Mouse (Mus musculus): ENCODE measurements at regions not wholly inside any gene's neighbourhood (a gene's known extent, or its start where the extent isn't known, plus 50 kb on each side); places are given as distances from the start of the nearest gene placed in this dataset.

DNA sequence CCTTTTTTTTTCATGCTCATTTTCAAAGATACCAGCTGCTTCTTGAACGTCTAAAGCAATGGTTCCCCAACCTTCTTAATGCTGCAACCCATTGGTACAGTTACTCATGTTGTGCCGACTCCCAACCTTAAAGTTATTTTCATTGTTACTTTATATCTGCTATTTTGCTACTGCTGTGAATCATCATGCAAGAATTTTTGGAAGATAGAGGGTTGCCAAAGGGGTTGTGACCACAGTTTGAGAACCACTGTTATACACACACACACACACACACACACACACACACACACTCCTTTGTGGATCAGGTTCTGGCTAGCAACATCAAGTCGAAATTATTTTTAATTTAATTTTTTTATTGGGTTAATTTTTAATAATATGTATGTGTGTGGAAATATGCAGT lies 96.8 kb upstream of the Satb2 start:
- H3K9ac ChIP-seq (ENCODE audit: low read depth, low read length), result no peak overlapping the region
- no peaks in the 10 kb centered on the region for H3K9me3 ChIP-seq (replicated peaks; ENCODE audit: control insufficient read depth, low read length)
- H3K4me1 ChIP-seq (ENCODE audit: control insufficient read depth, insufficient read depth, low read length), result no peaks in the 10 kb centered on the region
- no peak overlapping the region for H3K27ac ChIP-seq (ENCODE audit: low read depth, low read length)
- ATAC-seq (replicated peaks; ENCODE audit: insufficient number of reproducible peaks, low FRiP score, low TSS enrichment), result no peak
- 76% methylated on average over 3 of the region's 3 CpGs for WGBS (ENCODE audit: insufficient replicate concordance)
- no peaks in the 10 kb centered on the region for H3K27me3 ChIP-seq (ENCODE audit: control insufficient read depth, insufficient read depth, low read length)
- H3K4me2 ChIP-seq, result no peak overlapping the region
- no peak overlapping the region for H3K4me3 ChIP-seq (ENCODE audit: low read depth, low read length)
- no peaks in the 10 kb centered on the region for H3K36me3 ChIP-seq (ENCODE audit: control insufficient read depth, insufficient read depth, low read length)

DNA sequence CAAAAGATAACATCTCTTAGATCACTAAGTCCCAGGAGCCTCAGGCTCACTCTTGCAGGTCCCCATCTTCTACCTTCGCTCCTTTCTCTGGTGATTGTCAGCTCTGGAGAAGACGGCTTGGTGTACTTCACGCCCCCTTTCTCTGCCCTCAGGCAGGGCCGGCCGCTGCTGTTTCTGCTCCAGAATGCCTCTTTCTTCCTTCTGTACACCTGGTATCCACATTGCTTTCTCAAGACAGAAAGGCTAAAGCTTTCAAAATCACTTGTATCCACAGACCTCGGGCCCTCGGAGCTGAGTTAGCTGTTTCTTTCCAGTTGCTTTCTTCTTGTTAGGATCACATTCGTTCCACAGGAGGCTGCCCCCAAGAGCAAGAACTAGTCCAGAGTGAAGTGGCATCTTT lies 98.2 kb upstream of the Satb2 start:
- Histone ChIP-seq H3K4me2 (no peak overlapping the region), H3K27ac (ENCODE audit: low read depth, low read length) (no peak overlapping the region), H3K36me3 (ENCODE audit: control insufficient read depth, insufficient read depth, low read length) (no peaks in the 10 kb centered on the region), H3K9me3 (replicated peaks; ENCODE audit: control insufficient read depth, low read length) (no peaks in the 10 kb centered on the region), H3K4me1 (ENCODE audit: control insufficient read depth, insufficient read depth, low read length) (no peaks in the 10 kb centered on the region), H3K9ac (ENCODE audit: low read depth, low read length) (no peak overlapping the region), H3K4me3 (ENCODE audit: low read depth, low read length) (no peak overlapping the region), H3K27me3 (ENCODE audit: control insufficient read depth, insufficient read depth, low read length) (no peaks in the 10 kb centered on the region)
- 59% methylated on average over 8 of the region's 8 CpGs for WGBS (ENCODE audit: insufficient replicate concordance)
- no peak for ATAC-seq (replicated peaks; ENCODE audit: insufficient number of reproducible peaks, low FRiP score, low TSS enrichment)

DNA sequence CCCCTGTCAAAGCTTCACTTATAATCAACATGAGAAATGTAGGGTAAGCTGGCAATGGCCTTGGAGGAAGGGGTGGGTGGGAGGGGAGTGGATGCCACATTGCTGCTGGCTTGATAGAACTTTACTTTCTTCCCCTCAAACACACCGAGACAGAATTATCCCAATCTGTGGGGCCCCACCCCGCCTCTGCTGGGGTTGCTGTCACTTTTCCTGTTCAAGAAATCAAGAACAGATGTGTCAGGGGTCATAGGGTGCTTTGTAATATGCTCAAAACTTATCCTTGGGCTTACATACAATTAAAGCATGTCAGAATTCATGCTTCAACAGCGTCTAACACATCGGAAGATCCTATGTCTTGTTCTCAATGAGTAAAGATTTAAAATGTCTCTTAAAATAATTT lies 101.9 kb upstream of the Satb2 start:
- no peaks in the 10 kb centered on the region for H3K4me1 ChIP-seq (ENCODE audit: control insufficient read depth, insufficient read depth, low read length)
- H3K27ac ChIP-seq (ENCODE audit: low read depth, low read length), result no peak overlapping the region
- no peak overlapping the region for H3K4me2 ChIP-seq
- no peaks in the 10 kb centered on the region for H3K36me3 ChIP-seq (ENCODE audit: control insufficient read depth, insufficient read depth, low read length)
- WGBS (ENCODE audit: insufficient replicate concordance), result 55% methylated on average over 4 of the region's 4 CpGs
- H3K9me3 ChIP-seq (replicated peaks; ENCODE audit: control insufficient read depth, low read length), result no peaks in the 10 kb centered on the region
- ATAC-seq (replicated peaks; ENCODE audit: insufficient number of reproducible peaks, low FRiP score, low TSS enrichment), result no peak
- no peak overlapping the region for H3K4me3 ChIP-seq (ENCODE audit: low read depth, low read length)
- no peak overlapping the region for H3K9ac ChIP-seq (ENCODE audit: low read depth, low read length)
- no peaks in the 10 kb centered on the region; the same call in 1 of the 2 replicates for H3K27me3 ChIP-seq (ENCODE audit: control insufficient read depth, insufficient read depth, low read length)

DNA sequence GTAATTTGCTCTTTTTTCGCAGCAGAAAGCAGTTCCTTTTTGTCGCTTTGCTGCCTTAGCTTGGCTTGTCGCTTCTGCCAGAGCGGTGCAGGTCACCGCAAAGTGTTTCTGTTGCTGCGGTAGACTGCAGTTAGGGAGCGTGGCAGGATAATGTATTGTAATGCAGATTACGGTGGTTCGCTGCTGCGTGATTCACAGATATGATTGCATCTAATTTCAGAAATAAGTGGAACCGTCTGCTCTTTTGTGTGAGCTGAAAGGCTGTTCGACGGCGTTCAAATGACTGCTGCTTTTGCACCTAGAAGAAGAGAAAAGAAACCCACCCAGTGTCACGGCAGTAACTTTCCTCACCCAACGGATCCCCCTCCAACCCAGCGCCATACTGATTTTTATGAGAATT lies 104.7 kb upstream of the Satb2 start:
- Histone ChIP-seq H3K27me3 (ENCODE audit: control insufficient read depth, insufficient read depth, low read length) (no peaks in the 10 kb centered on the region; the same call in 1 of the 2 replicates), H3K4me1 (ENCODE audit: control insufficient read depth, insufficient read depth, low read length) (no peaks in the 10 kb centered on the region), H3K9me3 (replicated peaks; ENCODE audit: control insufficient read depth, low read length) (no peaks in the 10 kb centered on the region), H3K36me3 (ENCODE audit: control insufficient read depth, insufficient read depth, low read length) (no peaks in the 10 kb centered on the region), H3K4me3 (ENCODE audit: low read depth, low read length) (no peak overlapping the region), H3K27ac (ENCODE audit: low read depth, low read length) (no peak overlapping the region), H3K4me2 (no peak overlapping the region), H3K9ac (ENCODE audit: low read depth, low read length) (no peak overlapping the region)
- WGBS (ENCODE audit: insufficient replicate concordance), result 79% methylated on average over 17 of the region's 17 CpGs
- ATAC-seq (replicated peaks; ENCODE audit: insufficient number of reproducible peaks, low FRiP score, low TSS enrichment), result no peak

DNA sequence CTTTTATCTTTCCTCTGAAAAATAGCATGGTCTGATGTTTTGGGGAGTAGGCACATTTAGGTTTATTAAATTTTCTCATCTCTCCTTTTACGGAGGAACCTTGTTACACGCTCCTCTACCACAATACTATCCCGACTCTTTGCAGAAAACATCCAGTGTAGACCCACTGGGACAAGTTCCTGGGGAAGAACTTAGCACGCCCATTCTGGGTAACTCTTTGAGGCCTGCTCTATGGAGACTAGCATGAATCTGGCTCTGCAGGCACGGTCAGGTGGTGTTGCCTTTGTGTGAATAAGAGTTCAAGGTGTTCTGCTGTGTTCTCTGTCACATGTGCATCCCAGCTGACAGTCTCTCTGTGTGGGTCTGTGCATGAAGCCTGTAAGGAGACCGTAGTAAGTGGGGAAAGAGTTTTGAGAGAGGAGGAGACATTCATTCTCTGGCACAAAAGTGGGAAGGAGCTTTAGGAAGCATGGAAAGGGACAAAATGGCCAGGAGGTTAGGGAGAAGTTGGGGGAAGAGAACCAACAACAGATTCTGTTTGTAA lies 105.2 kb upstream of the Satb2 start:
- Histone ChIP-seq H3K9ac (ENCODE audit: low read depth, low read length) (no peak overlapping the region), H3K4me3 (ENCODE audit: low read depth, low read length) (no peak overlapping the region), H3K36me3 (ENCODE audit: control insufficient read depth, insufficient read depth, low read length) (no peaks in the 10 kb centered on the region), H3K9me3 (replicated peaks; ENCODE audit: control insufficient read depth, low read length) (no peaks in the 10 kb centered on the region), H3K27me3 (ENCODE audit: control insufficient read depth, insufficient read depth, low read length) (no peaks in the 10 kb centered on the region; the same call in 1 of the 2 replicates), H3K4me2 (no peak overlapping the region), H3K4me1 (ENCODE audit: control insufficient read depth, insufficient read depth, low read length) (no peaks in the 10 kb centered on the region), H3K27ac (ENCODE audit: low read depth, low read length) (no peak overlapping the region)
- 83% methylated on average over 6 of the region's 6 CpGs for WGBS (ENCODE audit: insufficient replicate concordance)
- no peak for ATAC-seq (replicated peaks; ENCODE audit: insufficient number of reproducible peaks, low FRiP score, low TSS enrichment)

DNA sequence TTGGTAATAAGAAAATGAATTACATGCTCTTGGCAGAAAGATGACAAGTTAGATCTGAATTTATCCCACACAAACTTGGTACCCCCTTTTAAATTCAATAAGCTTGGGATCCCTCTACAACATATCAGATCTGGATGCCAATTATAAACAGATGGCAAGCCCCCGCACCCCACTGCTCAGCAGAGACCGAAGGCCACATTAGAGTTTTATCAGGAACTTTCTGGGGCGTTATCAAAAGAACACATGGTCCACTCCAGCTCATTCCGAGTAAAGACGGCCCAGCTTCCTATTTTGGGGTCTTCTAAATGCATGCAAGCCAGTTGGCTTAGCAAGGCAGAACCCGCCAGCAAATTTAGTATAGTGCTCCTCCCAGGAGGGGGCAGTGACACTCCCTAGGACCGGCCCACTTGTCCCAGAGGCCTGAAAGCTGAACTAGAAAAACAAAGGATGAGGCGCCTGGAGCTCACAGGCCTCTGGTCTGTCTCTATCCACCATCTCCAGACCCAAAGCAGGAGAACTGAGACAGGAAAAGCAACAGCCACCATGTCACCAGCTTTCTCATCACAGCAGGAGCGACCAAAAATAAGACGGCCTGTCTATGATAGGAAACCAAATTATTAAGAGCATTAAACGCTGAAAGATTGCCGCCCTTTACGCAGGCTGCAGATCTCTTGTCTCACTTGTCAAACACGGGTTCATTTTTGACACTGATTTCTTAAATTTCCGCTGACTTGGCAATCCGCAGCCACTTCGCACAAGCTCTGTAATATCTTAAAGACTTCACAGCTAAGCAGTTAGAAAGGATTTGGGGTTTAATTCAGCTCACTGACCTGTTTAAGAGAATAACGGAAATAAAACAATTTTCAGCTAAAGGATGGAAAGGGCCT lies 117.2 kb upstream of the Satb2 start:
- H3K9me3 ChIP-seq (replicated peaks; ENCODE audit: control insufficient read depth, low read length), result no peaks in the 10 kb centered on the region
- H3K4me1 ChIP-seq (ENCODE audit: control insufficient read depth, insufficient read depth, low read length), result peaks cover 10% of the 10 kb centered on the region; the same call in 1 of the 2 replicates
- H3K4me2 ChIP-seq, result no peak overlapping the region; the same call in 1 of the 2 replicates
- no peak overlapping the region for H3K9ac ChIP-seq (ENCODE audit: low read depth, low read length)
- no peak; the same call in 1 of the 2 replicates for ATAC-seq (replicated peaks; ENCODE audit: insufficient number of reproducible peaks, low FRiP score, low TSS enrichment)
- WGBS (ENCODE audit: insufficient replicate concordance), result 52% methylated on average over 18 of the region's 18 CpGs
- no peak overlapping the region for H3K4me3 ChIP-seq (ENCODE audit: low read depth, low read length)
- no peak overlapping the region for H3K27ac ChIP-seq (ENCODE audit: low read depth, low read length)
- H3K36me3 ChIP-seq (ENCODE audit: control insufficient read depth, insufficient read depth, low read length), result no peaks in the 10 kb centered on the region
- 0 out of 2 replicates have a peak, but pooled peaks cover 2% of the 10 kb centered on the region for H3K27me3 ChIP-seq (ENCODE audit: control insufficient read depth, insufficient read depth, low read length)

DNA sequence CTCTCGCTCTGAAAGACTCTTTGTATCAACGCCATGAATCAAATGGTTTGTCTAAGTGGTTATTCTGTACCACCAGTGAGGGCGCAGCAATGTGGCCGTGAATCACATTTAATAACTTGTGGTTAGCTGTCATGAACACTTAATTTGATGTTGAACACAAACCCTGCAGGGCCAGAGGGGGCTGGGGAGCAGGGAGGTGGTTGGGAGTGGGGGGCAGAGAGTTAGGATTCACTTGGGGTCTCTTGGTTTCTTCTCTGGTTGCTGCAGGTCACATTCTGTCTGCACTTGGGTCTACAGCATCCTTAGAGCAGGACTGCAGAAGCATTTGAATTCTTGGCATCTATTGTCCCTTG lies 117.8 kb upstream of the Satb2 start:
- no peak overlapping the region for H3K27ac ChIP-seq (ENCODE audit: low read depth, low read length)
- H3K36me3 ChIP-seq (ENCODE audit: control insufficient read depth, insufficient read depth, low read length), result no peaks in the 10 kb centered on the region
- no peak overlapping the region for H3K9ac ChIP-seq (ENCODE audit: low read depth, low read length)
- no peak for ATAC-seq (replicated peaks; ENCODE audit: insufficient number of reproducible peaks, low FRiP score, low TSS enrichment)
- 0 out of 2 replicates have a peak, but pooled peaks cover 2% of the 10 kb centered on the region for H3K27me3 ChIP-seq (ENCODE audit: control insufficient read depth, insufficient read depth, low read length)
- no peak overlapping the region for H3K4me2 ChIP-seq
- no peaks in the 10 kb centered on the region for H3K9me3 ChIP-seq (replicated peaks; ENCODE audit: control insufficient read depth, low read length)
- peaks cover 10% of the 10 kb centered on the region; the same call in 1 of the 2 replicates for H3K4me1 ChIP-seq (ENCODE audit: control insufficient read depth, insufficient read depth, low read length)
- 73% methylated on average over 4 of the region's 4 CpGs for WGBS (ENCODE audit: insufficient replicate concordance)
- no peak overlapping the region for H3K4me3 ChIP-seq (ENCODE audit: low read depth, low read length)

DNA sequence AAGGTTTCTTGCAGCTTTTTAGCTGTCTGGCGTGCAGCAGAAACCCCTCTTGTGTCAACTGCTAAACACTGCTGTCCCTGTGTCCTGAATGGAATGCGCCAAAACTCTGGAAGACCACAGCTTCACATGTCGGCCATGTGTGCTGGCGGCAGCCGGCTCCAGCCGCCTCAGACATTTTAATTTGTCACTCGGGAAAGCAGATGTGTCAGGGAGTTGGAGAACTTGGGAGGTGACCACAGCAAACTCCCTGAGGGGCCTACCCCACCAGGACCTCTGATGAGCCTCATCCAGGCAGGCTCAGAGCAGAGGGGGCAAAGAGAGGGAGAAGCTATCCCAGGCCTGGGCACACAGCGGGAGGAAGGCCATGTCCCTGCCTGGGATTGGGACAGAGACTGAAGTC lies 118.3 kb upstream of the Satb2 start:
- H3K27me3 ChIP-seq (ENCODE audit: control insufficient read depth, insufficient read depth, low read length), result 0 out of 2 replicates have a peak, but pooled peaks cover 2% of the 10 kb centered on the region
- peaks cover 10% of the 10 kb centered on the region; the same call in 1 of the 2 replicates for H3K4me1 ChIP-seq (ENCODE audit: control insufficient read depth, insufficient read depth, low read length)
- H3K4me2 ChIP-seq, result no peak overlapping the region; the same call in 1 of the 2 replicates
- WGBS (ENCODE audit: insufficient replicate concordance), result 48% methylated on average over 8 of the region's 8 CpGs
- no peaks in the 10 kb centered on the region for H3K36me3 ChIP-seq (ENCODE audit: control insufficient read depth, insufficient read depth, low read length)
- H3K9ac ChIP-seq (ENCODE audit: low read depth, low read length), result no peak overlapping the region
- peak; percentile 14; the same call in 1 of the 2 replicates for ATAC-seq (replicated peaks; ENCODE audit: insufficient number of reproducible peaks, low FRiP score, low TSS enrichment)
- H3K9me3 ChIP-seq (replicated peaks; ENCODE audit: control insufficient read depth, low read length), result no peaks in the 10 kb centered on the region
- H3K4me3 ChIP-seq (ENCODE audit: low read depth, low read length), result no peak overlapping the region
- H3K27ac ChIP-seq (ENCODE audit: low read depth, low read length), result no peak overlapping the region

Measured in heart, embryonic 11.5 days (tissue).